Mouse (Mus musculus) CH12.LX (cell line): ENCODE measurements around the gene Gm49403.

Experiments used
- CHD1 ChIP-seq: IDR thresholded peaks from 2 replicates; pipeline ENCODE4 v1.6.1; 2012; ENCODE audit warnings: low read depth, low read length, improper control_type of control experiment, inconsistent platforms
- CTCF ChIP-seq, 2 experiments: IDR thresholded peaks in 1 of 2; conservative IDR thresholded peaks in 1 of 2; 2 replicates each; pipeline ENCODE4 v1.5.1; 2011 to 2012; ENCODE audit warnings: low read depth in 2 of 2, low read length in 2 of 2, improper control_type of control experiment in 1 of 2, inconsistent platforms in 1 of 2, mild to moderate bottlenecking in 1 of 2, moderate library complexity in 1 of 2
- EP300 ChIP-seq: IDR thresholded peaks from 2 replicates; pipeline ENCODE4 v1.6.1; 2011; ENCODE audit warnings: low read length, improper control_type of control experiment
- ETS1 ChIP-seq: conservative IDR thresholded peaks from 2 replicates; pipeline ENCODE4 v1.6.1; 2012; ENCODE audit warnings: low read depth, mild to moderate bottlenecking, inconsistent platforms, low read length, improper control_type of control experiment, moderate library complexity
- HCFC1 ChIP-seq: IDR thresholded peaks from 2 replicates; pipeline ENCODE4 v1.6.1; 2012; ENCODE audit warnings: low read depth, mild to moderate bottlenecking, inconsistent platforms, low read length, improper control_type of control experiment
- IRF4 ChIP-seq: IDR thresholded peaks from 2 replicates; pipeline ENCODE4 v1.6.1; 2014; ENCODE audit warnings: low read depth, mild to moderate bottlenecking, inconsistent platforms, low read length, improper control_type of control experiment
- JUN ChIP-seq: IDR thresholded peaks from 2 replicates; pipeline ENCODE4 v1.6.1; 2011; ENCODE audit warnings: low read depth, mild to moderate bottlenecking, low read length, improper control_type of control experiment, moderate library complexity; ENCODE audit not compliant: insufficient read depth
- POLR2A ChIP-seq: IDR thresholded peaks from 2 replicates; pipeline ENCODE4 v1.6.1; 2011; ENCODE audit warnings: low read depth, mild to moderate bottlenecking, improper control_type of control experiment, low read length
- SMC3 ChIP-seq: IDR thresholded peaks from 2 replicates; pipeline ENCODE4 v1.6.1; 2011; ENCODE audit warnings: low read depth, low read length, improper control_type of control experiment
- TBP ChIP-seq: conservative IDR thresholded peaks from 2 replicates; pipeline ENCODE4 v1.6.1; 2011; ENCODE audit warnings: low read depth, low read length, improper control_type of control experiment
- ZC3H11A ChIP-seq: IDR thresholded peaks from 2 replicates; pipeline ENCODE4 v1.6.1; 2012; ENCODE audit warnings: low read depth, mild to moderate bottlenecking, inconsistent platforms, low read length, improper control_type of control experiment
- ZKSCAN1 ChIP-seq: IDR thresholded peaks from 2 replicates; pipeline ENCODE4 v1.6.1; 2012; ENCODE audit warnings: low read depth, inconsistent platforms, low read length, improper control_type of control experiment, borderline replicate concordance
- ZMIZ1 ChIP-seq: IDR thresholded peaks from 2 replicates; pipeline ENCODE4 v1.6.1; 2012; ENCODE audit warnings: low read depth, mild to moderate bottlenecking, inconsistent platforms, low read length, improper control_type of control experiment

DNA sequence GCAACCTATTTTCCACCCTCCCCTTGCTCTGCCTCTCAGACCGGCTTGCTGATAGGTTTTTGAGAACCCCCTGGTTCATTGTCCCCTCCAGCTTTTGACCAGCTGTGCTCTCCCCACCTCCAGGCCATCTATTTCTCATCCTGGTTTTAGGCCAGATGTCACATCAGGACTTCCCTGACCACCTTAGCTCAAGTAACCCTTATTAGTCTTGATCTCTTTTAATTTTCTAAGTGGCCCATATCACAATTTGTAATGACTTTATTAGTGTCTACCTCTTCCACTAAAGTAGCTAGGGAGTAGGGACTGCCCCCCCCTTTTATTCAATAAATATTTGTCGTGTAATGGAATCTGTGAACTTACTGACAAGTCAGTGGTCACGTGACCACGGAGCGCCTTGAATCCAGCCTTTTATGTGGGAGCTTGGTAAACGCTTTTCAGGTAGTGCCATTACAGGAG, 37.1 kb downstream of the Gm49403 start:
- TF ChIP-seq SMC3 (no peak), EP300 (no peak), POLR2A (no peak), CTCF (conservative IDR thresholded peaks at IDR 0.05 in 1 of 2, IDR thresholded peaks at IDR 0.05 in 1 of 2; ENCODE audit: low read depth in 2 of 2, low read length in 2 of 2) (no peak), ZC3H11A (no peak), ETS1 (no peak), CHD1 (no peak), TBP (no peak), IRF4 (no peak), ZKSCAN1 (no peak), ZMIZ1 (no peak), JUN (no peak), HCFC1 (no peak; the same call in 1 of the 2 replicates)
